Mouse (Mus musculus) ES-E14 (cell line): ENCODE data around the gene Tfdp2.

Source experiments
- CHD2 ChIP-seq: IDR thresholded peaks from 2 replicates; pipeline ENCODE4 v1.6.1; 2014; ENCODE audit warnings: mild to moderate bottlenecking, low read depth, low read length, inconsistent platforms
- ZC3H11A ChIP-seq: IDR thresholded peaks from 2 replicates; pipeline ENCODE4 v1.6.1; 2012; ENCODE audit warnings: low read depth, mild to moderate bottlenecking, inconsistent platforms, low read length, borderline replicate concordance
- ZNF384 ChIP-seq: IDR thresholded peaks from 2 replicates; pipeline ENCODE4 v1.6.1; 2012; ENCODE audit warnings: low read depth, low read length, inconsistent platforms

DNA sequence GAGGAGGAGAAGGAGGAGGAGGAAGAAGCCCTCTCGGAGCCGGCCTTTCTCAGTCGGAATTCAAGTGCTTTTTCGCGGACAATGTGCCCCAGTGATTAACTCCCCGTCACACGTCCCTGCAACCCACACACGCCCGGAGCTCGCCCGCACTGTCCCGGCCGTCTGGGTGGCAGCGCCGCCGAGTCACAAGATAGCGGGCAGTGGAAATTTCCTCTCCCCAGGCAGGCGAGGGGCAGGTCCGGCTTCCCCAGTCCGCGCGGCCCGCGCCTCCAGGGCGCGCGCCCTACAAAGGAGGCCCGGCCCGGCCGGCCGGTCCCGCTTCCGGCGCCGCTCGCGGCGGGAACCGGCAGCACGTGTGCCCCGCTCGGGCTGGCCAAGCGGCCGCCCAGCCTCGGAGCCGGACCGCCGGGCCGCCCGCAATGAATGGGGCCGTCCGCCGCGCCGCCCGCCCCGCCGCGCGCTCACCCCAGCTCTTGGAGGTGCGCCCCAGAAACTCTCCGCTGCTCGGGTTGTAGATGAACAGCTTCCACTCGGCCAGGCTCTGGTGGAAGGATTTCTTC is 167.6 kb downstream of the Tfdp2 start:
- no peak for TF ChIP-seq ZNF384
- TF ChIP-seq ZC3H11A = no peak
- no peak for TF ChIP-seq CHD2
